Mouse (Mus musculus) thymus, adult 2 months (tissue): ENCODE data around the gene Galnt9. TPM values are rescaled to one million over a fixed set of nuclear protein-coding genes. Genes with fewer than 3 reads are reported as not detected.

Experiments used
- DNase-seq: peaks from one replicate; pipeline ENCODE4 v3.0.0; 2021
- H3K27ac ChIP-seq: fragments of 200-500 bp; 2 replicates; pipeline ENCODE4 v1.5.1; 2012; ENCODE audit warnings: low read length, control low read depth; ENCODE audit not compliant: control insufficient read depth, insufficient read depth
- H3K27me3 ChIP-seq: fragments of 200-500 bp; 2 replicates; pipeline ENCODE4 v1.6.1; 2012; ENCODE audit warnings: mild to moderate bottlenecking, low read length, moderate library complexity, mixed read lengths; ENCODE audit not compliant: control insufficient read depth, insufficient read depth
- H3K36me3 ChIP-seq: fragments of 200-500 bp; 2 replicates; pipeline ENCODE4 v1.6.1; 2012; ENCODE audit warnings: mild to moderate bottlenecking, low read length, moderate library complexity; ENCODE audit not compliant: control insufficient read depth, insufficient read depth
- H3K4me1 ChIP-seq: fragments of 200-500 bp; replicated peaks from 2 replicates; pipeline ENCODE4 v1.6.1; 2012; ENCODE audit warnings: low read length; ENCODE audit not compliant: control insufficient read depth, insufficient read depth
- H3K4me3 ChIP-seq: fragments of 200-500 bp; 2 replicates; pipeline ENCODE4 v1.5.1; 2012; ENCODE audit warnings: mild to moderate bottlenecking, low read length, control low read depth, moderate library complexity; ENCODE audit not compliant: control insufficient read depth, insufficient read depth
- CTCF ChIP-seq: fragments of 200-500 bp; IDR thresholded peaks from 2 replicates; pipeline ENCODE4 v1.5.1; 2012; ENCODE audit warnings: mild to moderate bottlenecking, control low read depth, low read length, moderate library complexity, borderline replicate concordance; ENCODE audit not compliant: control insufficient read depth, poor library complexity, insufficient read depth; ENCODE audit errors: extremely low read depth
- POLR2A ChIP-seq: fragments of 200-500 bp; IDR thresholded peaks from 2 replicates; pipeline ENCODE4 v1.6.1; 2012; ENCODE audit warnings: mild to moderate bottlenecking, low read length, control low read depth, moderate library complexity; ENCODE audit not compliant: control insufficient read depth, poor library complexity, insufficient read depth; ENCODE audit errors: extremely low read depth
- WGBS: fragments of 180-500 bp; shearing (Covaris S2); methylation state at CpG from one replicate; pipeline ENCODE4 v1.1.7; 2018; 5-methylcytosine and 5-hydroxymethylcytosine counted together
- polyA plus RNA-seq: library from polyadenylated mRNA; depleted of rRNA; stranded (reverse); fragments of >200 nt; gene quantifications from 2 replicates; pipeline ENCODE4 v1.2.3, GENCODE M21; 2012; rRNA removed

Gene Galnt9
- 0.87 and 1.3 TPM in 2 replicates for polyA plus RNA-seq

DNA sequence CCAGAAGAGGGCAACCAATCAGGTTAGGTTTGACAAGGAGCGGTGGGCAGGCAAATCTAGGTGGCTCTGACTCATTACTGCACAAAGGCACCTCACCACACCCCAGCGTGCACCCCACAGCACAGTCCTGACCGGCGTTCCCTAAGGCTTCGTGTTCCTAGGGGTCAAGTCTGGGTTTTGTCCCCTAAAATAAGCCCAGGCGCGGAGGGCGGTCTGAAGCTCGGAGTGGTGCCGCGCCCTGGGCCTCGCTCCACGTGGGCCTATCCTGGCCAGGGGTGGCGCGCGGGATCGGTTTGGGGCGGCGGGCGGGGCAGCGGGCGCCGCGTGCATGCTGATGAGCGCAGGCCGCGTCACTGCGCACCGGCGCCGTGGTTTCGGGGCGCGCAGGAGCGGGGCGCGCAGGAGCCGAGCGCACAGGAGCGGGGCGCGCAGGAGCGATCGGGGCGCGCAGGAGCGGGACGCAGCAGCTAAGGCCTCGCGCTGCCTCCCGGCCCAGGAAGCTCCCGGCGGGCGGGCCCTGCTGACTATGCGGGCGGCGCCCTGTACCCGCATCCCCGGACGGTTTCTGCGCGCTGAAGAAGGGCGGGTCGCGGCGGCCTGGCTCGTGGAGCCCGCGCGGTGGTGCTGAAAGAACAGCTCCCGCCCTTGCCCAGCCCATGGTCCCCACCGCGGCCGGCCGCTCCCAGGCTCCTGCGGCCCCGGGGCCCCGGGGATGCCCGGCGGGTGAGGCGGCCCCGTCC is at the start of gene Galnt9:
Galnt9 (plus strand) TSS at position 405 of the 740 bp plus-strand sequence.
- Histone ChIP-seq H3K36me3 (no peaks in the 10 kb centered on the region), H3K4me3 (no peak within 1 kb of the TSS), H3K4me1 (0 out of 2 replicates have a peak, but pooled peaks cover 4% of the 10 kb centered on the region), H3K27me3 (no peaks in the 10 kb centered on the region), H3K27ac (no peak within 1 kb of the TSS)
- no peak for TF ChIP-seq POLR2A
- TF ChIP-seq CTCF: no peak
- peak; percentile 6 for DNase-seq
- WGBS: 2% methylated on average over 81 of the region's 82 CpGs

DNA sequence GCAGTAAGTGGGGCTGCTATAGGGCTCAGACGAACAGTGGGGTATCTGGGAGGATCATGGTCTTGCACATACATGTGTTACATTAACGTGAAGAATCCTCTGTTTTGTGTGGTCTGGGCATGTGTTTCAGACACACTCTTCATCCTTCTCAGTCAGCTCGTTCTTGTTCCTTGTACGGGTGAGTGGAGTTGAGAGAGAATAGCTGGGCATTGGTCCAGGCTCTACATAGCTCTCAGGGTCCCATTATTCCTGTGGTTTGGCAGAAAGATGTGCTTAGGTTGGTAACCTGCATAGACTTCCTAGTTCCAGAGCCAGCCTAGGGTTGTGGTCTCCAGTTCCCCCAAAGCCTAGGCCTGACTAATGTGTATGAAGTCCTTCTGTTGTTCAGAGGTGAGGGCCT is 49.8 kb upstream of the Galnt9 start:
- WGBS: 82% methylated on average over 4 of the region's 4 CpGs
- Histone ChIP-seq H3K4me1 (no peaks in the 10 kb centered on the region), H3K36me3 (no peaks in the 10 kb centered on the region), H3K4me3 (no peak overlapping the region), H3K27ac (no peak overlapping the region), H3K27me3 (no peaks in the 10 kb centered on the region)
- DNase-seq: no peak
- no peak for TF ChIP-seq POLR2A
- TF ChIP-seq CTCF: no peak

DNA sequence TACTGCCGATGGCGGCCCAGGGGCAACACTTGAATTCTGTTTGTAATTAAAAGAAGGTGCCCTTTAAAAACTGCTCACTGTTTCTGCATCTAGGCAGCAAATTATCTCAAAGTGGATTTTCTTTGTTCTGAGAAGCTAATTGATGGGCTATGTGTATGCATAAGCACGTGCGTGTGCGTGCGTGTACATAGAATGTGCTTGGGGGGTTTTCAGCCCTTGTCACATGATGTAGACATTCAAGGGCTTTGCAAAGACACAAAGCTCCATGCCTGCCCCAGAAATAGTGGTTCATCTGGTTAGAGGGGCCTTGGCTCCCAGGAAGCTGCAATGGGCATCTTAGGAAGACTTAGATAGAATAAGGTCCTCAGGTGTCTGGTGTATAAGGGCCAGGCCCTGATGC is 49.1 kb upstream of the Galnt9 start:
- Histone ChIP-seq H3K27me3 (no peaks in the 10 kb centered on the region), H3K27ac (no peak overlapping the region), H3K4me3 (no peak overlapping the region), H3K36me3 (no peaks in the 10 kb centered on the region), H3K4me1 (no peaks in the 10 kb centered on the region)
- TF ChIP-seq CTCF: no peak
- no peak for TF ChIP-seq POLR2A
- 98% methylated on average over 6 of the region's 6 CpGs for WGBS
- no peak for DNase-seq

DNA sequence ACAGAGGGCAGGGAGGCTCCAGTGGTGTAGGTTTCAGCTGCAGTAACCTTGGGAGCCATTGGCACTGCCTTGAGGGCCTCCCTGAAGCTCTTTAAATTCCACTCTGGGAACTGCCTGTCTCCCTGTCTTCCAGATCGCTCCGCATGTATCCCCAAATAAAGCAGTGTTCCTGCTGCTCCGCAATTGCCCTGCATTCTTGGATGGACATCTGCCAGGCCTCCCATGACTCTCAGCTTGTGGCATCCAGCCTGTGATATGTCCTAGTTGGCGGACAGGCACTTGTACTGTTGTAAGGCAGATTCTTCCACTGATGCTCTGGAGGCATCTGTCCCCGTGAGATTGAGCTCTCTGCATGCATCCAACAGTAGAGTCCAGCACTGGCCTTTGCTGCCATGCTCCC is 46.6 kb upstream of the Galnt9 start:
- H3K4me1 ChIP-seq: no peaks in the 10 kb centered on the region
- 94% methylated on average over 5 of the region's 5 CpGs for WGBS
- no peaks in the 10 kb centered on the region for H3K36me3 ChIP-seq
- no peak overlapping the region for H3K27ac ChIP-seq
- DNase-seq: no peak
- no peak for TF ChIP-seq CTCF
- no peak for TF ChIP-seq POLR2A
- H3K27me3 ChIP-seq: no peaks in the 10 kb centered on the region
- H3K4me3 ChIP-seq: no peak overlapping the region

DNA sequence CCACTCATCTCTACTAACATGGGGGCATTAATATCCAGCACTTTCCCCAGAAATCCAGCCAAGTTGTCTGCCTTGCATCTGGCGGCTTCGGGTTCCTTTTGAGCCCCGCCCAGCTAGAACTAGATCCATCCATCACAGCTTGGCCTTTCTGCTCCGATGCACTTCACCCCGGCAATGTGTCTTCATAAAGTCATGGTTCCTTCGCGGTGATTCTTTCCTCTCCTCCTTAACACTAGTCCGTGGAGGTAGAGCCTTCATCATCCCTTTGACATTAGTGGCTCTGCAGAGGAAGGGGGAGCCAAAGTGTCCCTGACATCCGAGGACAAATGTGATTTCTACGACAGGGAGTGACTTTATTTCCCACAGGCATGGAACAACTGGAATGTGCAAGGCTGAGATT is 46.1 kb upstream of the Galnt9 start:
- no peak overlapping the region for H3K4me3 ChIP-seq
- no peaks in the 10 kb centered on the region for H3K4me1 ChIP-seq
- no peak overlapping the region for H3K27ac ChIP-seq
- H3K36me3 ChIP-seq: no peaks in the 10 kb centered on the region
- no peak for DNase-seq
- WGBS: 76% methylated on average over 10 of the region's 10 CpGs
- no peak for TF ChIP-seq POLR2A
- no peak for TF ChIP-seq CTCF
- no peaks in the 10 kb centered on the region for H3K27me3 ChIP-seq

DNA sequence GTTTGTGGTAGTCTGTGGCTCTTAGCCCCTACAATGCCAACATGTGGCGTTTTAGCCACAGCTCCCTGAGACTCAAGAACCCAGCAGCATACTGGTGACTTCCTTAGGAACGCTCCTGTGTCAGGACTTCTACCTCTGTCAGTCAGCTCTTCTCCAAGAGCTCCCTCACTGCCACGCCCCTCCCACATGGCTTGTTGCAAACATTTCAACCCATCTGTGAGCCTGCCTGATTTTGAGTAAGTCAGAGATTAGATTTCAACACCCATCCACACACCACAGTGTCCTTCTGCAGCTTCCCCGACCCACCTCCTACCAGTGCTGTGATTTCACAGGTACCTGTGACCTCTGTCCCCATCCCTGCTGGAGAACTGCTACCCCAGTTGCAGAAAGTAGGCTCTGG is 43.9 kb upstream of the Galnt9 start:
- DNase-seq: no peak
- no peak overlapping the region for H3K27ac ChIP-seq
- H3K27me3 ChIP-seq: no peaks in the 10 kb centered on the region
- H3K36me3 ChIP-seq: no peaks in the 10 kb centered on the region
- no peak for TF ChIP-seq CTCF
- TF ChIP-seq POLR2A: no peak
- H3K4me1 ChIP-seq: no peaks in the 10 kb centered on the region
- 61% methylated on average over 4 of the region's 4 CpGs for WGBS
- no peak overlapping the region for H3K4me3 ChIP-seq
